Mouse (Mus musculus): Measurements from ENCODE around the gene Tmem150a. TPM values are rescaled to one million over a fixed set of nuclear protein-coding genes. Genes with fewer than 3 reads are reported as not detected.

Tmem150a gene
- polyA plus RNA-seq, 1 experiment from 2014 or later: 52.0 TPM

GRCm38 (mm10) chr6:72374206-72374605 lies 19.0 kb downstream of the Tmem150a start:
- Histone ChIP-seq H3K4me3 (replicated peaks) (no peak overlapping the region), H3K9ac (peak overlapping the region; percentile 28; the same call in 1 of the 2 replicates), H3K4me1 (replicated peaks) (peaks cover 93% of the 10 kb centered on the region), H3K27me3 (no peaks in the 10 kb centered on the region), H3K27ac (replicated peaks) (peak overlapping the region; percentile 10; the same call in 1 of the 2 replicates), H3K9me3 (replicated peaks) (no peaks in the 10 kb centered on the region), H3K4me2 (no peak overlapping the region), H3K36me3 (replicated peaks) (peaks cover 2% of the 10 kb centered on the region; the same call in 1 of the 2 replicates)
- WGBS (ENCODE audit: insufficient replicate concordance): 43% methylated on average over 7 of the region's 7 CpGs
- no peak for ATAC-seq (ENCODE audit: insufficient read depth)

GRCm38 (mm10) chr6:72374820-72375563 lies 19.7 kb downstream of the Tmem150a start:
- 0 out of 2 replicates have a peak overlapping the region, but pooled peaks have one; percentile 60 for H3K27ac ChIP-seq (replicated peaks)
- no peaks in the 10 kb centered on the region for H3K36me3 ChIP-seq (replicated peaks)
- no peaks in the 10 kb centered on the region for H3K27me3 ChIP-seq
- ATAC-seq (ENCODE audit: insufficient read depth): peak; percentile 67
- H3K4me3 ChIP-seq (replicated peaks): peak overlapping the region; percentile 22; the same call in 1 of the 2 replicates
- peak overlapping the region; percentile 59 for H3K4me2 ChIP-seq
- H3K9me3 ChIP-seq (replicated peaks): no peaks in the 10 kb centered on the region
- peaks cover 95% of the 10 kb centered on the region for H3K4me1 ChIP-seq (replicated peaks)
- 24% methylated on average over 15 of the region's 15 CpGs for WGBS (ENCODE audit: insufficient replicate concordance)
- H3K9ac ChIP-seq: no peak overlapping the region

- no peak for ATAC-seq (ENCODE audit: insufficient read depth)
- H3K9me3 ChIP-seq (replicated peaks): no peaks in the 10 kb centered on the region
- peak overlapping the region; percentile 92; the same call in 1 of the 2 replicates for H3K27ac ChIP-seq (replicated peaks)
- WGBS (ENCODE audit: insufficient replicate concordance): 50% methylated on average over 8 of the region's 8 CpGs
- H3K4me1 ChIP-seq (replicated peaks): peaks cover 90% of the 10 kb centered on the region
- no peaks in the 10 kb centered on the region for H3K36me3 ChIP-seq (replicated peaks)
- H3K4me2 ChIP-seq: peak overlapping the region; percentile 73
- H3K4me3 ChIP-seq (replicated peaks): peak overlapping the region; percentile 77
- no peaks in the 10 kb centered on the region for H3K27me3 ChIP-seq
- H3K9ac ChIP-seq: peak overlapping the region; percentile 86
Measured at GRCm38 (mm10) chr6:72378510-72379234, 23.4 kb downstream of the Tmem150a start.

- H3K9ac ChIP-seq: peak overlapping the region; percentile 86
- peak overlapping the region; percentile 77 for H3K4me3 ChIP-seq (replicated peaks)
- 11% methylated on average over 7 of the region's 7 CpGs for WGBS (ENCODE audit: insufficient replicate concordance)
- H3K4me2 ChIP-seq: peak overlapping the region; percentile 73
- no peaks in the 10 kb centered on the region for H3K27me3 ChIP-seq
- H3K36me3 ChIP-seq (replicated peaks): peaks cover 3% of the 10 kb centered on the region
- H3K4me1 ChIP-seq (replicated peaks): peaks cover 90% of the 10 kb centered on the region
- peak overlapping the region; percentile 92 for H3K27ac ChIP-seq (replicated peaks)
- H3K9me3 ChIP-seq (replicated peaks): no peaks in the 10 kb centered on the region
- peak; percentile 33 for ATAC-seq (ENCODE audit: insufficient read depth)
Measured at GRCm38 (mm10) chr6:72379377-72380130, 24.3 kb downstream of the Tmem150a start.

- Histone ChIP-seq H3K4me2 (peak within 1 kb of the TSS; percentile 73), H3K4me1 (replicated peaks) (peaks cover 90% of the 10 kb centered on the region), H3K9me3 (replicated peaks) (no peaks in the 10 kb centered on the region), H3K27me3 (no peaks in the 10 kb centered on the region), H3K9ac (peak within 1 kb of the TSS; percentile 86), H3K27ac (replicated peaks) (peak within 1 kb of the TSS; percentile 92), H3K36me3 (replicated peaks) (peaks cover 10% of the 10 kb centered on the region), H3K4me3 (replicated peaks) (peak within 1 kb of the TSS; percentile 77)
- ATAC-seq (ENCODE audit: insufficient read depth): peak; percentile 85
- under 1% methylated on average over 49 of the region's 49 CpGs for WGBS (ENCODE audit: insufficient replicate concordance)
Measured at GRCm38 (mm10) chr6:72380131-72380770, 25.0 kb downstream of the Tmem150a start, which contains the start of gene Vamp5. TSS of gene Vamp5 (minus strand) at chr6:72380468.

- WGBS (ENCODE audit: insufficient replicate concordance): 63% methylated on average over 6 of the region's 6 CpGs
- peak overlapping the region; percentile 91 for H3K27ac ChIP-seq (replicated peaks)
- H3K27me3 ChIP-seq: no peaks in the 10 kb centered on the region
- H3K4me3 ChIP-seq (replicated peaks): no peak overlapping the region
- no peak for ATAC-seq (ENCODE audit: insufficient read depth)
- H3K4me1 ChIP-seq (replicated peaks): peaks cover 89% of the 10 kb centered on the region
- no peaks in the 10 kb centered on the region for H3K9me3 ChIP-seq (replicated peaks)
- H3K36me3 ChIP-seq (replicated peaks): peaks cover 29% of the 10 kb centered on the region
- no peak overlapping the region for H3K4me2 ChIP-seq
- H3K9ac ChIP-seq: peak overlapping the region; percentile 35; the same call in 1 of the 2 replicates
Measured at GRCm38 (mm10) chr6:72382494-72382893, 27.2 kb downstream of the Tmem150a start.

GRCm38 (mm10) chr6:72383142-72383820 lies 28.0 kb downstream of the Tmem150a start:
- ATAC-seq (ENCODE audit: insufficient read depth): no peak
- no peaks in the 10 kb centered on the region for H3K9me3 ChIP-seq (replicated peaks)
- 54% methylated on average over 6 of the region's 6 CpGs for WGBS (ENCODE audit: insufficient replicate concordance)
- H3K4me2 ChIP-seq: peak overlapping the region; percentile 51
- peaks cover 36% of the 10 kb centered on the region for H3K36me3 ChIP-seq (replicated peaks)
- peaks cover 90% of the 10 kb centered on the region for H3K4me1 ChIP-seq (replicated peaks)
- peak overlapping the region; percentile 91 for H3K27ac ChIP-seq (replicated peaks)
- H3K4me3 ChIP-seq (replicated peaks): peak overlapping the region; percentile 9; the same call in 1 of the 2 replicates
- peak overlapping the region; percentile 35 for H3K9ac ChIP-seq
- no peaks in the 10 kb centered on the region for H3K27me3 ChIP-seq

GRCm38 (mm10) chr6:72383952-72384351 lies 28.7 kb downstream of the Tmem150a start:
- Histone ChIP-seq H3K4me1 (replicated peaks) (peaks cover 90% of the 10 kb centered on the region), H3K4me3 (replicated peaks) (peak overlapping the region; percentile 9; the same call in 1 of the 2 replicates), H3K9ac (peak overlapping the region; percentile 35; the same call in 1 of the 2 replicates), H3K9me3 (replicated peaks) (no peaks in the 10 kb centered on the region), H3K27ac (replicated peaks) (peak overlapping the region; percentile 91), H3K27me3 (no peaks in the 10 kb centered on the region), H3K36me3 (replicated peaks) (peaks cover 43% of the 10 kb centered on the region), H3K4me2 (peak overlapping the region; percentile 51)
- peak; percentile 81 for ATAC-seq (ENCODE audit: insufficient read depth)
- 22% methylated on average over 7 of the region's 7 CpGs for WGBS (ENCODE audit: insufficient replicate concordance)

GRCm38 (mm10) chr6:72385258-72385657 lies 30.0 kb downstream of the Tmem150a start:
- 24% methylated on average over 4 of the region's 4 CpGs for WGBS (ENCODE audit: insufficient replicate concordance)
- Histone ChIP-seq H3K4me1 (replicated peaks) (peaks cover 84% of the 10 kb centered on the region), H3K4me3 (replicated peaks) (no peak overlapping the region), H3K9me3 (replicated peaks) (no peaks in the 10 kb centered on the region), H3K36me3 (replicated peaks) (peaks cover 44% of the 10 kb centered on the region), H3K27ac (replicated peaks) (peak overlapping the region; percentile 91), H3K27me3 (no peaks in the 10 kb centered on the region), H3K4me2 (no peak overlapping the region), H3K9ac (no peak overlapping the region)
- ATAC-seq (ENCODE audit: insufficient read depth): no peak

GRCm38 (mm10) chr6:72386561-72386960 lies 31.3 kb downstream of the Tmem150a start:
- no peaks in the 10 kb centered on the region for H3K9me3 ChIP-seq (replicated peaks)
- no peak overlapping the region for H3K9ac ChIP-seq
- ATAC-seq (ENCODE audit: insufficient read depth): no peak
- peaks cover 81% of the 10 kb centered on the region for H3K4me1 ChIP-seq (replicated peaks)
- H3K36me3 ChIP-seq (replicated peaks): peaks cover 44% of the 10 kb centered on the region
- WGBS (ENCODE audit: insufficient replicate concordance): 85% methylated on average over 2 of the region's 2 CpGs
- peak overlapping the region; percentile 91 for H3K27ac ChIP-seq (replicated peaks)
- no peak overlapping the region for H3K4me3 ChIP-seq (replicated peaks)
- H3K27me3 ChIP-seq: no peaks in the 10 kb centered on the region
- H3K4me2 ChIP-seq: no peak overlapping the region
